Mouse (Mus musculus): ENCODE measurements around the gene Anxa8. TPM values are rescaled to one million over a fixed set of nuclear protein-coding genes. Genes with fewer than 3 reads are reported as not detected.

Gene Anxa8
- polyA plus RNA-seq, 1 experiment from 2014 or later = 0.64 TPM

DNA sequence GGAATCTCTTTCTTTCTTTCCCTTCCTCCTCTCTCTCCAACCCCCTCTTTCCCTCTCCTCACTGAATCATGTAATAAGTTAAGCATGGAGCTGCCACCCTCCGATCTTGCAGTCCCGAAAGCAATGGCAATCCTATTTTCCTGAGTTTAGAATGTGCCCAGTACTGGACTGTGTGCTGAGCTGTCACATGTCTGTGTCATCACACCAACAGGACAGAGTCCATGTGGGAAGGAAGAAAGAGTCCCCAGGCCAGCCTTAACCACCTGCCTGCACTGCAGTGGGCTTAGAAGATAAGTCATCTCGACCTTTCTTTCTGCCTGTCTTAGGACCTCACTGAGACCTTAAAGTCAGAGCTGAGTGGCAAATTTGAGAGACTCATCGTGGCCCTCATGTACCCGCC, 5.7 kb downstream of the Anxa8 start:
- Histone ChIP-seq H3K9me3 (no peaks in the 10 kb centered on the region), H3K36me3 (replicated peaks) (no peaks in the 10 kb centered on the region), H3K4me3 (no peak overlapping the region), H3K27ac (no peak overlapping the region), H3K27me3 (ENCODE audit: poor library complexity, severe bottlenecking) (no peaks in the 10 kb centered on the region), H3K4me1 (no peaks in the 10 kb centered on the region)
- DNase-seq (ENCODE audit: extremely low spot score, low spot score) = no peak
- 92% methylated on average over 5 of the region's 5 CpGs for WGBS

DNA sequence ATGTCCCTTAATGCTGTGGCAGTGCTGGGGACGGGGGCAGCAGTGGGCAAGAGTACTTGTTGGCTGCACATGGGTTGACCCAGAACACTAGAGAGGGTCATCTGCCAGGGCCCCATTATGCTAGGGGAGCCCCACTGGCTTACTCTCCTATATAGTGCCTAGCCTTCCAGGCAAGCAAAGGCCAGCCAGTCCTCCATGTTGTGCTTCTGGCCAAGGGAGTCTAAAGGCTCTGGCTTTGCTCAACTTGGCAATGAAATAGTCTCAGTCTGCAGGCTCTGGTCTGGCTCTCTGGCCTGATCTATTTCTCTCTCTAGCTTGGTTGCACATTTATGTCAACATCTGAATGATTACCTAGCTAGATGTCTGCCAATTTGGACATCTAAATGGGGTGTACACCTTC, 7.1 kb downstream of the Anxa8 start:
- Histone ChIP-seq H3K36me3 (replicated peaks) (no peaks in the 10 kb centered on the region), H3K27me3 (ENCODE audit: poor library complexity, severe bottlenecking) (no peaks in the 10 kb centered on the region), H3K4me1 (no peaks in the 10 kb centered on the region), H3K9me3 (no peaks in the 10 kb centered on the region), H3K4me3 (no peak overlapping the region), H3K27ac (no peak overlapping the region)
- 94% methylated on average over 1 of the region's 1 CpGs for WGBS
- no peak for DNase-seq (ENCODE audit: extremely low spot score, low spot score)

GRCm38 (mm10) chr14:34096161-34096560, 10.4 kb downstream of the Anxa8 start:
- WGBS = 81% methylated on average over 5 of the region's 5 CpGs
- no peaks in the 10 kb centered on the region for H3K27me3 ChIP-seq (ENCODE audit: poor library complexity, severe bottlenecking)
- no peaks in the 10 kb centered on the region for H3K4me1 ChIP-seq
- no peak overlapping the region for H3K4me3 ChIP-seq
- DNase-seq (ENCODE audit: extremely low spot score, low spot score) = no peak
- no peaks in the 10 kb centered on the region for H3K36me3 ChIP-seq (replicated peaks)
- no peak overlapping the region for H3K27ac ChIP-seq
- no peaks in the 10 kb centered on the region for H3K9me3 ChIP-seq

- Histone ChIP-seq H3K27me3 (ENCODE audit: poor library complexity, severe bottlenecking) (no peaks in the 10 kb centered on the region), H3K4me3 (no peak within 1 kb of the TSS), H3K36me3 (replicated peaks) (no peaks in the 10 kb centered on the region), H3K9me3 (no peaks in the 10 kb centered on the region), H3K27ac (no peak within 1 kb of the TSS), H3K4me1 (no peaks in the 10 kb centered on the region)
- no peak for DNase-seq (ENCODE audit: extremely low spot score, low spot score)
- WGBS = 87% methylated on average over 5 of the region's 5 CpGs
These were observed 16.8 kb downstream of the Anxa8 start, which contains the start of gene A630023A22Rik for GRCm38 (mm10) chr14:34102601-34103000. TSS of gene A630023A22Rik (minus strand) at chr14:34102754.

- Histone ChIP-seq H3K4me3 (no peak overlapping the region), H3K9me3 (no peaks in the 10 kb centered on the region), H3K36me3 (replicated peaks) (no peaks in the 10 kb centered on the region), H3K27me3 (ENCODE audit: poor library complexity, severe bottlenecking) (no peaks in the 10 kb centered on the region), H3K27ac (no peak overlapping the region), H3K4me1 (no peaks in the 10 kb centered on the region)
- 89% methylated on average over 3 of the region's 3 CpGs for WGBS
- no peak for DNase-seq (ENCODE audit: extremely low spot score, low spot score)
These were observed 18.1 kb downstream of the Anxa8 start for GRCm38 (mm10) chr14:34103855-34104254.

DNA sequence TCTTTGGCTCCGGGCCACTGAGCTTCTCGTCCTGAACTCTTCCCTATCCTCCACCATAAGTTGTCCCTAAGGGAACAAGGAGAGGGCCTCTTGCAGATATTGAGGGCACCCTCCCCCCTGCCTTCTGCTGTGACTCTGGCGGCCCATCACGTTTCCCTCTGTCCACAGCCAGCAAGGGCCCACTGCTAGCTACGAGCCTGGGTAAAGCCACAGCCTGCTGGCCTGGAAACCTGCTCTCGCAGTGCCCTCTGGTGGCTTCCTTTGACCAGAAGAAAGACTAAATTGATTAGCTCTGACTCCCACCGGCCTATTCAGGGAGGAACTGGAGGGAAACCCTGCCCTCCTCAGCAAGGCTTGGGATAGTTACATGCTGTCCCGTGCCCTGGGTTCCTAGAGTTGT, 19.1 kb downstream of the Anxa8 start:
- Histone ChIP-seq H3K27me3 (ENCODE audit: poor library complexity, severe bottlenecking) (no peaks in the 10 kb centered on the region), H3K4me3 (no peak overlapping the region), H3K4me1 (no peaks in the 10 kb centered on the region), H3K27ac (no peak overlapping the region), H3K9me3 (no peaks in the 10 kb centered on the region), H3K36me3 (replicated peaks) (no peaks in the 10 kb centered on the region)
- WGBS = 35% methylated on average over 8 of the region's 8 CpGs
- peak; percentile 48 for DNase-seq (ENCODE audit: extremely low spot score, low spot score)

GRCm38 (mm10) chr14:34106389-34107062, 20.7 kb downstream of the Anxa8 start:
- Histone ChIP-seq H3K4me1 (no peaks in the 10 kb centered on the region), H3K9me3 (no peaks in the 10 kb centered on the region), H3K36me3 (replicated peaks) (no peaks in the 10 kb centered on the region), H3K27me3 (ENCODE audit: poor library complexity, severe bottlenecking) (no peaks in the 10 kb centered on the region), H3K27ac (no peak overlapping the region), H3K4me3 (no peak overlapping the region)
- DNase-seq (ENCODE audit: extremely low spot score, low spot score) = peak; percentile 21
- WGBS = 63% methylated on average over 11 of the region's 12 CpGs

GRCm38 (mm10) chr14:34107594-34107993, 21.8 kb downstream of the Anxa8 start:
- Histone ChIP-seq H3K4me1 (no peaks in the 10 kb centered on the region), H3K36me3 (replicated peaks) (no peaks in the 10 kb centered on the region), H3K27me3 (ENCODE audit: poor library complexity, severe bottlenecking) (no peaks in the 10 kb centered on the region), H3K9me3 (no peaks in the 10 kb centered on the region), H3K27ac (no peak overlapping the region), H3K4me3 (no peak overlapping the region)
- WGBS = 84% methylated on average over 4 of the region's 4 CpGs
- no peak for DNase-seq (ENCODE audit: extremely low spot score, low spot score)

DNA sequence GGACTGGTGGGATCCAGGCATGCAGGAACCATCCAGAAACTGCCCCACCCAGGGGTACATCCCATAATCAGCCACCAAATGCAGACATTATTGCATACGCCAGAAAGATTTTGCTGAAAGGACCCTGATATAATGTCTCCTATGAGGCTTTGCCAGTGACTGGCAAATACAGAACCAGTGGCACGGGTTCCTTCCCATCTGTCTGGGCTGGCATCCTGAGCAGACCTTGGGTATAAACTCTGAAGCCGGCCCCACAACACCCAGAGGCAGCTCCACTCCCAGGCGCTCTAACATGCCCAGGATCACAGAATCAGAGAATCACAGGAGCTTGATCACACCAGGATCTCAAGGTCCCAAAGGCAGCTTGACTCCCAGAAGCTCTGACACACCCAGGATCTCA, 28.5 kb downstream of the Anxa8 start:
- no peak for DNase-seq (ENCODE audit: extremely low spot score, low spot score)
- Histone ChIP-seq H3K36me3 (replicated peaks) (no peaks in the 10 kb centered on the region), H3K4me3 (no peak overlapping the region), H3K27me3 (ENCODE audit: poor library complexity, severe bottlenecking) (no peaks in the 10 kb centered on the region), H3K9me3 (no peaks in the 10 kb centered on the region), H3K4me1 (no peaks in the 10 kb centered on the region), H3K27ac (no peak overlapping the region)
- 92% methylated on average over 4 of the region's 4 CpGs for WGBS

- WGBS = 83% methylated on average over 7 of the region's 7 CpGs
- H3K4me3 ChIP-seq = no peak overlapping the region
- no peaks in the 10 kb centered on the region for H3K27me3 ChIP-seq (ENCODE audit: poor library complexity, severe bottlenecking)
- DNase-seq (ENCODE audit: extremely low spot score, low spot score) = no peak
- no peaks in the 10 kb centered on the region for H3K4me1 ChIP-seq
- H3K27ac ChIP-seq = no peak overlapping the region
- H3K9me3 ChIP-seq = no peaks in the 10 kb centered on the region
- H3K36me3 ChIP-seq (replicated peaks) = no peaks in the 10 kb centered on the region
These were observed 33.4 kb downstream of the Anxa8 start for GRCm38 (mm10) chr14:34119046-34119723.

- 88% methylated on average over 12 of the region's 12 CpGs for WGBS
- Histone ChIP-seq H3K9me3 (no peaks in the 10 kb centered on the region), H3K27ac (no peak overlapping the region), H3K4me3 (no peak overlapping the region), H3K27me3 (ENCODE audit: poor library complexity, severe bottlenecking) (no peaks in the 10 kb centered on the region), H3K36me3 (replicated peaks) (no peaks in the 10 kb centered on the region), H3K4me1 (no peaks in the 10 kb centered on the region)
- DNase-seq (ENCODE audit: extremely low spot score, low spot score) = no peak
These were observed 34.5 kb downstream of the Anxa8 start for GRCm38 (mm10) chr14:34120016-34120910.

DNA sequence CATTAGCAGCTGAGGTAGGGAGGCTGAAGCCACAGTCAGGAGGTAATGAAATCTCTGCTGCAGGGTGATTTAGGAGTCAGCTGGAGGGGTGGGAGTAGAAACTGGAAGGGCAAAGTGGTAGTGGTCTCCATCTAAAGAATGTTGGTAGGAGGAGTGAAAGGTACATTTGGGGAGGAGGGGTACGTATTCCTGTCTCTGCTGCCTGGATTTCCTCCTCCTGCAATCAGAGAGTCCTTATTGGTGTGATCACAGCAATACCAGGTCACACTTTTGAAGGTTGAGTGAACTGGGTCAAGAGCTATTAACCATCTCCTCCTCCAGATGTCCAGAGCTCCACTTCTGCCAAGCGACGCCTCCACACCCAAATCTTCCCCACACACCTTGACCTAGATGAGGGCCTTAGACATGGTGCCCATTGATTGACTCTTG, 35.2 kb downstream of the Anxa8 start:
- 100% methylated on average over 3 of the region's 3 CpGs for WGBS
- Histone ChIP-seq H3K4me1 (no peaks in the 10 kb centered on the region), H3K4me3 (no peak overlapping the region), H3K27me3 (ENCODE audit: poor library complexity, severe bottlenecking) (no peaks in the 10 kb centered on the region), H3K27ac (no peak overlapping the region), H3K9me3 (no peaks in the 10 kb centered on the region), H3K36me3 (replicated peaks) (no peaks in the 10 kb centered on the region)
- no peak for DNase-seq (ENCODE audit: extremely low spot score, low spot score)

DNA sequence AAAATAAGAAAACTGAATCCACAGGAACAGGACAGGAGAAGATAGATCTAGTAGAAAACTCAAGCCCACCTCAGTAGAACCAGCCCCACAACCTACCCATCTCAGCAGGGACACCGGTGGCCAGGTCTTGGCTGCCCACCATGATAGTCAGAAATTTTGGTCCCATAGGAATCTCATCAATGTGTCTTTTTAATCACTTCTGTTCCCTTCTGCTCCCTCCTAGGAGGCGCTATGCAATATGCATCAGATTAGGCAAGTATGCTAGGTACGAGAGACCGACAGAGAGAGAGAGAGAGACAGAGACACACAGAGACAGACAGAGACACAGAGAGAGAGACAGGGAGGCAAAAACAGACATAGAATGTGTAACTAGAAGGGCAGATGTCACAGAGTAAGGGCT, 35.9 kb downstream of the Anxa8 start:
- 91% methylated on average over 4 of the region's 4 CpGs for WGBS
- Histone ChIP-seq H3K27me3 (ENCODE audit: poor library complexity, severe bottlenecking) (no peaks in the 10 kb centered on the region), H3K4me1 (no peaks in the 10 kb centered on the region), H3K4me3 (no peak overlapping the region), H3K9me3 (no peaks in the 10 kb centered on the region), H3K36me3 (replicated peaks) (no peaks in the 10 kb centered on the region), H3K27ac (no peak overlapping the region)
- no peak for DNase-seq (ENCODE audit: extremely low spot score, low spot score)

Data from forebrain, embryonic 10.5 days (tissue).